Mouse (Mus musculus) yolk sac, embryonic 10.5 days (tissue): Measurements from ENCODE around the gene 4930442H23Rik.
"Not testable (repeated sequence)": the region's sequence is repeated elsewhere in the genome, so short reads cannot be mapped to it uniquely, and the experiment has no call there.

Experiments used
- DNase-seq: peaks from one replicate; pipeline ENCODE4 v3.0.0-alpha.2; 2017; ENCODE audit warnings: low spot score

Gene 4930442H23Rik

DNA sequence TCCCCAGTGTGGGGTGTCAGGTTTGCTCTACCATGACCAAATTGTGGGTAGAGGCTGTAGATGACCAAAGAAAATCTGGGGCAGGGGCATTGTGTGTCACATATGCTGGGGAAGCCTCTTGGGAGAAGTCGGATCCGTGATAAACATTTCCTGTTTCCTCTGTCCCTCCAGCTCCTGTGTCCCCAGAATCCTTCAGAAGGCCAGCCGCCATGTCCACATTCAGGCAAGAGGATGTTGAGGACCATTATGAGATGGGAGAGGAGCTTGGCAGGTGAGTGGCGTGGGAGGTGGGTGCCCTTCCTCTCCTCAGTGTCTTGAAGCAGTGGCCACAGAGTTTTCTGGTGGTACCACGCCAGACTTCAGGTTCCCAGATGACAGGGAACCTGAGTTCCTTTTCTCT lies at the start of gene 4930442H23Rik:
4930442H23Rik (minus strand) TSS at position 45 of the 400 bp plus-strand sequence.
- DNase-seq = no peak

DNA sequence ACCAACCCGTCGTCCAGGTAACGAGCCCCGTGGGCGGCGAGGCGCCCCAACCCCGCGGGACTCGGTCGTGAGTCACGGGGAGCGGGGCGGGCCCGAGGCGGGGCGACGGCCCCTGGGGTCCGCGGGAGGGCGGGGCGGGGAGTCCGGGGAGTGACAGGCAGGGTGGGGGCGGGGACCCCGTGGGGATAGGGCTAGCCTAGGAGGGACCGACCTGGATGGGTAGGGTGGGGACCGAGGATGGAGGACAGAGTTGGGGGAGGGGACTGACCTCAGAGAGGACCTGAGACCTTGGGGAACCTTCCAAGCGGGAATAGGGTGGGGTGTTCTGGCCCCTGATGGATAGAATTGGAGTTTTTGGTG lies 49.6 kb upstream of the 4930442H23Rik start:
- no peak for DNase-seq

DNA sequence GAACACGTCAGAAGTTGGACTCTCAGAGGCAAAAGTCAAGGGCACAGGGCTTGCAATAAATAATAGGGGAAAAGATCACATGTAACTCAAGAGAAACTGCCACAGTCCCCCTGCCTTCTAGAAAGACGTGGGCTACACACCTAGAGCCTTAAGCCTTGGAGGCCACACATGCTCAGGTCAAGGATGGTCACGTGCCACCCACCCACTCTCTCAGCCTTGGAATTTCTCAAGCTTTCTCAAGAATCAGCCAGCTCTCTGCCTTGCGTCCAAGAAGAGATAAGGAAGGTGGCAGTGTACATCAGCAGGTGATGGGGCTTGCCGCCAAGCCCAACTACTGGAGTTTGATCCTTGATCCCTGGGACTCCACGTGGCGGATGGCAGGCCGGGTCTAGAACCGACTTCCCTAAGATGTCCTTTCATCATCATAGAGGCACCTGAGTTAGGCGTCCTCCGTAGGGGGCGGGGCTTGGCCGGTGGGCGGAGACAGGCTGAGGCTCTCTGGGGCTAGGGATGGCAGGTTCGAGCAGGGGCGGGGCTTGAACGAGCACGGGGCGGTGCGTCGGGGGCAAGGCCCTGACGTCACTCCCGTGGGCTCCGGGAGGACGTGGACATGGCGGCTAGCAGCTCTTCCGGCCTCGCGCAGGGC lies 49.1 kb upstream of the 4930442H23Rik start, which contains the start of gene Zfr2:
Zfr2 (plus strand) TSS at position 576 of the 646 bp plus-strand sequence.
- DNase-seq = peak; percentile 96

DNA sequence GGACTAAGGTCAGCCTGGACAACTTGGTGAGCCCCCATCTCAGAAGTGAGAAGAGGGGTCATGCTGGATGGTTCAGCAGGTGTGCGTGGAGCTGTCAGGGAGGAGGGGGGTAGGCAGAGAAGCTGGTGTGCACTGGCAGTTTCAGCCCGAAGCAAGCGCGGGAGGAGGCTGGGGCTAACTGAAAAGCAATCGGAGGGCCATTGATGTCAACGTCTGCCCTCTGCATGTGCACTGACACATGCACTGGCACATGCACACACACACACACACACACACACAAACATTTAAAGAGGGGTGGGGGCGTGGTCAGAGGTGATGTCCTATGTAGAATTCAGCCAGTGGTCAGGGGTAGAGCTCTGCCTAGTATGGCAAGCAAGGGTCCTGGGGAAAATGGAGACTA lies 47.8 kb upstream of the 4930442H23Rik start:
- DNase-seq = no peak

DNA sequence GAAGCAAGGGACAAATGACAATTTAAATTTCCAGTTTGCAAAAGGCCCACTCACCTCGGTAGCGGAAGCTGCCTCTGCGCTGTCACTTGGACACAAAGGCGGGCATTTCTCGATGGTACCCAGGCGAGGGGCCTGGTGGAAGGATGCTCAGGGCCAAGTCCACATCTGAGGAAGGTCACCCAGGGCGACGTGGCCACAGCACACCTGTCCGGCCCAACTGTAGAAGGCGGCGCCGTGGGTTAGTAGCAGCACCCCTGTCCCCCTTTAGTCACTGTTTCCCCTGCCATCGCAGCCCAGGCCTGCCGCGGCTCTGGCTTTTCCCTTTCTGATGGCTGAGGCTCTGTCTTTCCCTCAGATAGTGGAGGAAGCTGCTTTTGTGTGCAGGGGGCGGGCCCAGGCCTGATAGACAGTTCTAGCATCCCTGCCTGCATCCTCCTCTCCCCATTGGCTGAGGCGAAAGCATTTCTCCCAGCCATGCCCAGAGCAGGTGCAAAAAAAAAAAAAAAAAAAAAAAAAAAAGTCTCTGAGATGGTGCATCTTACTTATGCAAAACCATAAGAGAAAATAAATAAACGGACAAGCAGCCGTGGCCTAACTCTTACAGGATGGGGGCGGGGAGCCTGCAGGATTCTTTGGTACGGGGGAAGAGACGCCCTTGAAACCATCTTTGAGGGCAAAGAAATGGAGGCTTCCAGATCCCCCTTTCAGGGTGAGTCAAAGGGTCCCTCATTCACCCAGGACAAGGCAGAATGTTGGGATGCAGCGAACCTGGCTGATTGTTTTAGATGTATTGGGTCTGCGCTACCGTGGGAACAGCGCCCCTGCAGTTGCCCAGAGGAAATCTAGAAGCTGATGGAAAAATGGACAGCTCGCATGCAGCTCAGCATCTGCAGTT lies 47.0 kb upstream of the 4930442H23Rik start, which contains the start of gene Atcay:
Atcay (minus strand) TSS at position 396 of the 895 bp plus-strand sequence.
- no peak for DNase-seq

DNA sequence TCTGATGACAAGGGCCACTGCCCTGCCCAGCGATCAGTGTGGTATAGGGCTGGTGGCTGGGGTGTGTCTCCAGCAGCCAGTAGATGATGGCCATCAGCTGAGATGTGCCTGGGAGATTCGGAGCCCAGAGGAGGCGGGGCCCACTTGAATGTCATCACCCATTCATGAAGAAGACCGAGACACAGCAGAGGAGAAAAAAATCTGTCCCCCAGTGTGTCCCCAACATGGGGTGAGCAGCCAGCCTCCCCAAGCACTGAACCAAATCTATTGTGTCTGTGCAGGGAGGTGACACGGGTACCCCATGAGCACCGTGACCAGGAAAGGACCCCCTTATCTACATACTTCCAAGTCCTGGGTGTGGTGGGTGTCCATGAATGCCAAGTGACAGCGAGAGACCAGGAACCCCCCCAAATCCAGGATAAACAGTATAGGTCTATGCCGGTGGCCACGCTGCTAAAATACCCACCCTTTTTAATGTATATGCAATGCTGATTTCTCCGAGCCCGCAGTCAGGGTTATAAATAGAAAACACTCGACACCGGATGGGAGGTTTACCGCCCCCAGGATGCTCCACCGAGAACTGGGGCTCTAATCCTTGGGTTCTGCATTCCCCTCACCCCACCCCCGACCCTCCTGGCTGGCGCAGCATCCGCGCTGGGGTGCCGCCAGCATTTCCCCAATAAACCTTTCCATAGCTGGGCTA lies 46.2 kb upstream of the 4930442H23Rik start:
- no peak for DNase-seq

DNA sequence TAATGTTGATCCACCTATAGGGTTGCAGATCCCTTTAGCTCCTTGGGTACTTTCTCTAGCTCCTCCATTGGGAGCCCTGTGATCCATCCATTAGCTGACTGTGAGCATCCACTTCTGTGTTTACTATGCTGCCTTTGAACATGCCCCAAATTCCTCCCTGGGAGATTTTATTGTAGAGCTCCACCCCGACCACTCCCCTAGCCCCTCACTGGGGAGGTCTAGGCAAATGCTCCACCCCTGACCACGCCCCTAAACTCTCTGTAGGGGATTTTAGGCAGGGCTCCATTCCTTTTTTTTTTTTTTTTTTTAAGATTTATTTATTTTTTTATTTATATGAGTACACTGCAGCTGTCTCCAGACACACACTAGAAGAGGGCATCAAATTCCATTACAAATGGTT lies 40.1 kb upstream of the 4930442H23Rik start:
- DNase-seq = not testable (repeated sequence)

DNA sequence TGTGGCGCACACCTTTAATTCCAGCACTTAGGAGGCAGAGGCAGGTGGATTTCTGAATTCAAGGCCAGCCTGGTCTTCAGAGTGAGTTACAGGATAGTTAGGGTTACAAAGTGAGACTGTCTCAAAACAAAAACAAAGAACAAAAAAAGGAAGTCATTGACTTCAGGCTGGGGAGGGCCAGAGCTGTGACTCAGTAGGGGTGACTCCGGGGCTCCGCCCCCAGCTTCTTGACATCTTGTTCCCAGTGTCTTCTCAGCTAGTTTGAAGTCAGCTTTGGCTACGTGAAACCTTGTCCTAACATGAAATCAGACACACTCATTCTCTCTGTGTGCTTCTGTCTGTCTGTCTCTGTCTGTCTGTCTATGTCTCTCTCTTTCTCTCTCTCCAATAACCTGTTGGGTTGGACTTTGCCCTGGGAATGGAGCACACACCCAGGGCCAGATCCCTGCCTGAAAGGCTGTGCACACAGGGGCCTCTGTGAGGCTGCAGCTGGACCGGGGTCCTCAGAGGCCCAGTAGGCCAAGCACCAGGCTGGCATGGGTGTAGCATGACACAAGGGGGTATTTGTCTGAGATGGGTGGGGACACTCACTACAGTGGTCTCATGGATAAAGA lies 37.9 kb upstream of the 4930442H23Rik start:
- no peak for DNase-seq

DNA sequence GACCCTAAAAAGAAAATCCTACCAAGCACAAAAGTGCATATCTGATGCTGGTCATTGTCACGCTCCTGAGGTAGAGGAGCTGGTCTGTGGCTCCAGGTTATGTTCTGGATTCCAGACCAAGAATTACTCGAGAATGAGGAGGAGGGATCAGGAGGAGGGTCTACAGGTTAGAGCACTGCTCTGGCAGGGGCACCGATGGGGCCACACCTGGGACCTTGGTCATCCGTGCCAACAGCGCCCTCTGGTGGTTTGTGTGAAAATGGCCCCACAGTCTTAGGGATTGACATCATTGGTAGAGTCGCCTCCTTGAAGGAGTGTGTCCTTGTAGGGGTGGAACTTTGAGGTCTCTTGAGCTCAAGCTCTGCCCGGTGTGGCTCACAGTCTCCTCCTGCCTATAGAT lies 34.3 kb upstream of the 4930442H23Rik start:
- no peak for DNase-seq

DNA sequence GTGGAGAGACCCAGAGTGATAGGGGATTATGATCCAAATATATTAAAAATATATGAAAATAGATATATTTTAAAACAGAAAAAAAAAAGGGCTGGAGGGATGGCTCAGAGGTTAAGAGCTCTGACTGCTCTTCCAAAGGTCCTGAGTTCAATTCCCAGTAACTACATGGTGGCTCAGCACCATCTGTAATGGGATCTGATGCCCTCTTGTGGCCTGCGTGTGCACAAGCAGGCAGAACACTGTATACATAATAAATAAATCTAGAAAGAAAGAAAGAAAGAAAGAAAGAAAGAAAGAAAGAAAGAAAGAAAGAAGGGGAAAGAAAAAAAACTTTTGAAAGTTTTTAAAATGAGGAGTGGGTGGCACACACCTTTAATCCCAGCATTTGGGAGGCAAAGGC lies 33.6 kb upstream of the 4930442H23Rik start:
- not testable (repeated sequence) for DNase-seq

DNA sequence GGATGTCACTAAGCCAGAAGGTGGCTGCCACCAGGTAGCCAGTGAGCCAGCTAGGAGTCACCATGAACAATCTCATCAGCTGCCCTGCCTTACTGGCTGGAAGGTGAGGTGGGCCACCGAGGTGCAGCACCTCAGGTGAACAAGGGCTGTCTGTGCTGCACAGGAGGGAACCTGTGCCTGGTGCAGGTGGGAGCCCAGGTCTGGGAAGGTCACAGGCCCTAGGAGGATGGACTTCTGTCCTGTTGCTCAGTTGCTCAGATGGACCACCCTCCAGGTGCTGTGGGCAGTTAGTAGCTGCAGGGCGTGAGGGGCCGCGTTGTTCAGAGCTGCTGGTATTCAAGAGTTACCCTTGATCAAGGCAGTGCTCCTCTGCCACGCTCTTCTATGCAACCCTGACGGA lies 33.2 kb upstream of the 4930442H23Rik start:
- DNase-seq = no peak

DNA sequence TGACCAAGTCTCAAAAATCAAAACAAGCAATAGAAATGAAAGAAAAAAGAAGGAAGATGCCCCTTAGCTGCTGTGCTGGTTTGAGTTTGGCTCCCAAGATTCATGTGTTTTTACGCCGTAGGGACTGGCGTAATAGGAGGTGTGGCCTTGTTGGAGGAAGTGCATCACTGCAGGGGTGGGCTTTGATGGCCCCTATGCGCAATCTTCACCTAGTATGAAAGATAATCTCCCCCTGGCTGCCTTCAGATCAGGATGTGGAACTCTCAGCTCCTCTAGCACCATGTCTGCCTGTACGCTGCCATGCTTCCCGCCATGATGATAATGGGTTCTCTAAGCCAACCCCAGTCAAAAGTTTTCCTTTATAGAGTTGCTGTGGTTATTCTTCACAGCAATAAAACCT lies 32.6 kb upstream of the 4930442H23Rik start:
- DNase-seq = no peak

DNA sequence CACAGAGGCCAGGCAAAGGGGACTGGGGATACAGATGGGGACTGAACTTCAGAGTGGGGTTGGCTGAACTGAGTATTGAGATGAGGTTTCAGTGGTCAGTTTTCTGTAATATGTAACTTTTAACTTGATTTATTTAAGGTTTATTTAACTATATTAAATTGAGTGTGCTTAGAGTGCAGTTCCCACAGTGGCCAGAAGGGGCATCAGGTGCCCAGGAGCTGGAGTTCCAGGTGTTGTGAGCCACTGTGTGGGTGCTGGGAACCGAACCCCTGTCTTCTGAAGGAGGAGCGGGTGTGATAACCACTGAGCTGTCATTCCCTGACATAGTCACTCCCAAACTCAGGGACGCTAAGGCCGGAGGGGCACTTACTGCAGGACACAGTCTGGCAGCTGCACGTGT lies 26.5 kb upstream of the 4930442H23Rik start:
- DNase-seq = no peak

DNA sequence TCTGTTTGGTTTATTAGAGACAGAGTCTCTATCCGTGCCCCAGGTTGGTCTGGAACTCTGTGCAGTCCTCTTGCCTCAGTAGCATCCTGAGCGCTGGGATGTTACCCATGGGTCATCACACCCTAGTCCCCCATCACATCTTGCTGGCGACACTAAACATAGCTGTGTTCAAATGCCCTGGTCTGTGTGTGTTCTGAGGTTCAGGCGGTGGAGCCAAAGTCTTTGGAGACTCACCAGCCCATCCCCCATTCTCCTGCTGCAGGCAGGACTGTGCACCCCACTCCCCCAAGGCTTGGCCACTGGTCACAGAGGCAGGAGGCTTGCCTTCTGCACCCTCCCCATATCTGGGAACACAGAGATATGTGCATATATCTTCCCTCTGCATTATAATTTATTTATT lies 20.5 kb upstream of the 4930442H23Rik start:
- DNase-seq = no peak

DNA sequence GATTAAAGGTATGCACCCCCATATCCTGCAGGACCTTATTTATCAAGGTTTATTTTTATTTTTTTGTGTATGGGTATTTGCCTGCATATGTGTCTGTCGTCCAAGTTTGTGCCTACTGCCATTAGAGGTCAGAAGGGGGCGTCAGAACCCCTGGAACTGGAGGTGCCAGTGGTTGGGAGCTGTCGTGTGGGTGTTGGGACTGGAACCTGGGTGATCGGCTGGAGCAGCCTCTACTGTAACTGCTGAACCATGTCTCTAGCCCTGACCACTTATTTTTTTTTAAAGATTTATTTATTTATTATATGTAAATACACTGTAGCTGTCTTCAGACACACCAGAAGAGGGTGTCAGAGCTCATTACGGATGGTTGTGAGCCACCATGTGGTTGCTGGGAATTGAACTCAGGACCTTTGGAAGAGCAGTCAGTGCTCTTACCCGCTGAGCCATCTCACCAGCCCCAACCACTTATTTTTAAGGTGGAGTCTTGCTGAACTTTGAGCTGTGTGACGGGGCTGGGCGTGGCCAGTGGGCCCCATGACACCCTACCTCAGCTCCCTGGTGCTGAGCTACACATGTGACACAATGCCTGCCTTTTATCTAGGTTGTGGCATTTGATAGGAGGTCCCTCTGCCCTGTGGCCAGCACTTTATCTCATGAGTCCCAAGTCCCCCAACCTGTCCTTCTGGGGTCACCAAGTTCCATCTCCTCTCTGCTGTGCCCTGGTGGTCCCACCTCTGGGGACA lies 19.5 kb upstream of the 4930442H23Rik start:
- no peak for DNase-seq

DNA sequence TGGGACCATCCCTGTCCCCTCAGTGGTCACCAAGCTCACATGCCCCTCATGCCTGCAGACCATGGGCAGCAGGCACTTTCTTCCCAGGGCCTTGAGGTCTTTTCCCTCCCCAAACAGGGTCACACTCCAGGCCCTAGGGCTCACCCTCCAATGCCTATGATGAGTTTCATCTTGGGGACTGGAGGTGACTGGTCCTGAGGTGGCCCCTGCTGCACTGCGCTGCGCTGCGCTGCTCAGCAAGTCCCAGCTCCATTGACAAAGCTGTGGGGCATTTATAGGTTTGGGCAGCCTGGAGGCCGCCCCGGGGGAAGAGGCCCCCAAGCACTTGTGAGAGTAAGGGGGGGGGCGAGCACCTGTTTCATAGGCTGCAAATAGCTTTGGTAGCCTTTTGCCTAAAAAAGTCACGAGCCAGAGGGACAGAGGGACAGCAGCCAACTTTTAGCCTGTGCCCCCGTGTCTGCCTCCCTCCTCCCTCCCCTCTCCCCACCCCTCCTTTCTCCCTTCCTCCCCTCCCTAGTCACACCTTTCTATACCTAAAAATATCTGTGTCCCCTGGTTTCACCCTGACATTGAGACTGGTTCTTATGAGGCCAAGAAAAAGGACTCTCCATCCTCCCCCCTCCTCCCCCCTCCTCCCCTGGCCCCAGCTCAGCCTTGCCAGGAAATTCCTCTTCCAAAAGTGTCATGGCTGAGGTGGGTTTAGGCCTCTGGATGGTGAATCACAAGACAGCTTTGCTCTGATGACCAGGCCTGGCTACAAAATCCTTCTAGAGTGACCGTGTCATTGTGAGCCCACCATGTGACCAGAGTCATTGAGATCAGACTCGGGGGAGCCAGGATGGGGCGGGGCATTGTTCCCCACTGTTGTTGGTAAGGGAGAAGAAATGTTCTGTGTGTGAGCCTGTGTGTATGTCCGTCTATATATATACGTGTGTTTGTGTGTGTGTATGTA lies 18.4 kb upstream of the 4930442H23Rik start, which contains the start of gene Nmrk2:
Nmrk2 (minus strand) TSS at position 245 of the 952 bp plus-strand sequence.
- no peak for DNase-seq

DNA sequence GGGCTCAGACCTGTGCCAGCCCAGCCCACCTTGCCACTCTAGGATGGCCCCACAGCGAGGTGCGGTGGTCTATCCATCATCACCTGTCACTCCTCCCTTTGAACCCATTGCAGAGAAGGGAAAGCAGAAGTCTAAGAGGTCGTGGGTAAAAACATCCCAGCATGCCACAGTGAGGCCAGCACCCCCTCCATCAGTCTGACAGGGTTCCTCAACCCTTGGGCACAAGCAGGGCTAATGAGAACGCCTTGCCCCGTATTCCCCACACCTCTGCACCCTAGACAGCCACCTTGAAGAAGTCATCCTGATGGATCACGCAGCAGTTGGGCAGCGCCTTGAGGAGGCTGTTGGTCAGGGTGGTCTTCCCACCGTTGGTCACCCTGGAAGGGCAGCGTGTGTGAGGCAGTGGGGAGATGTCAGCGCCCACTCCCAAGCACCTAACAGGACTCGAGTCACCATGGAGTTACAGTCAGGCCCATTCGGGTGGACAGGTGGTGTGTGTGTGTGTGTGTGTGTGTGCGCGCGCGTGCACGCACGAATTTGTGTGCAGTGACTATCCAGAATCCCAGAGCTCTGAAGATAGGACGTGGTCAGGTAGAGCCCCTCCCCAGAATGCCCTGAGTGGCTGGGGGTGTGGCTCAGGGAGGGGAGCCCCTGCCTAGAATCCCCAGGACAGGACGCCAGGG lies 17.1 kb upstream of the 4930442H23Rik start:
- no peak for DNase-seq

DNA sequence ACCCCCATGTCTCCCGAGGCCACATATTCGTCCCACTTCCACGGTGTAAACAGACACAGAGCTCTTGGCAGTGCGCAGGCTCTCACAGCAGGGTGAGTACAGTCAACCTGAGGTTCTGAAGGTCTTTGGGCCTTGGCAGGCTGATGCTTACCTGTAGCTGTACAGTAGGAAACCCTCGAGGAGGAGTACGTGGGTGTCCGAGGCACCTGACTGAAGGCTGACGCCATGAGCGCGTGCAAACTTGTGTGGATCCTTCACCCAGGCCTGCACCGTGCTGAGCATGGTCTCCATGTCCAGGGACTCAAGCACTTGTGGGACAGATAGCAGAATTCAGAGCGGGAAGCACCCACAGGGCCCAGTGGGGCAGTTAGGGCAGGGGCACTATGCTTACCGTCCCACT lies 16.5 kb upstream of the 4930442H23Rik start:
- DNase-seq = no peak

DNA sequence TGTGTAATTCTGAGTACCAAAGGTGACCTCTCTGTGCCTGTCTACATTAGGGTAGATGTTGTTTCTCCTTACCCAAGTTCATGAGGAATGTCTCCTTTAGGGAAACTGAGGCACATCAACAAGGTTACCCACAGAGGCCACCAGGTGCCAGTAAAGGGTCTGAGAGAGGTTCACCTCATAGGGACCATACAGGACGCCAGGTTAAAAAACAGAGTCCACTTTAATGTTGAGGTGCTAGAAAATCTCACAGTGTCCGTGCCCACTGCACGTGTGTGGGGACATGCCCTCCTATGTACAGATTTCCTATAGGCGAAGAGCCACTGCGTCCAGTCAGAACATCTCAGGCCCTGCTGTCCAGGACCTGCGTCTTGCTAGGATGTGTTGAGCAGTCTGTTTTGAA lies 15.3 kb upstream of the 4930442H23Rik start:
- no peak for DNase-seq

DNA sequence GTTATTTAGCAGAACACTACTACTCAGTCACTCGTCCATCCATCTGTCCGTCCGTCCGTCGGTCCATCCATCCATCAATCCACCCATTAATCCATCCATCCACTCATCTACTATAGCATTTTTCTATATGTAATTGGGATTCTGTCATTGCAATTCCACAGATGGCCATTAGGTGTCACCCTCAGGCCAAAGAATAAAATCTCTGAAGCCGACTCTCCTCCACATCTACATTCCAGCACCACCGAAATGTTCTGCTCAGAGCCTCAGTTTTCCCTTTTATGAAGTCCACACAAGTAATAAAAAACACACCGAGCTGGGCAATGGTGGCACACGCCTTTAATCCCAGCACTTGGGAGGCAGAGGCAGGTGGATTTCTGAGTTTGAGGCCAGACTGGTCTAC lies 14.6 kb upstream of the 4930442H23Rik start:
- DNase-seq = no peak
